Mouse (Mus musculus) spleen, adult 2 months (tissue): Measurements from ENCODE around the gene Hemk1.

Experiments
- CTCF ChIP-seq: fragments of 200-500 bp; IDR thresholded peaks from 2 replicates; pipeline ENCODE4 v1.5.1; 2011; ENCODE audit warnings: mild to moderate bottlenecking, inconsistent platforms; ENCODE audit not compliant: insufficient read depth, insufficient read length, insufficient replicate concordance; ENCODE audit errors: extremely low read depth
- POLR2A ChIP-seq: fragments of 200-500 bp; IDR thresholded peaks from 2 replicates; pipeline ENCODE4 v1.6.1; 2011; ENCODE audit warnings: low read depth, low read length, inconsistent platforms

- TF ChIP-seq POLR2A: no peak
- TF ChIP-seq CTCF: no peak
These were observed 22.4 kb downstream of the Hemk1 start for GRCm38 (mm10) chr9:107315791-107316190.
